Mouse (Mus musculus): ENCODE data around the gene Hes6. TPM values are rescaled to one million over a fixed set of nuclear protein-coding genes. Genes with fewer than 3 reads are reported as not detected.

Hes6 gene
- 82.8 and 104 TPM in 2 replicates for polyA plus RNA-seq (2012; rRNA removed)
- 91.0 and 91.6 TPM in 2 replicates for polyA plus RNA-seq (2014; fragmentation: Nextera tagmentation; extraction: Ambion mirVana)

DNA sequence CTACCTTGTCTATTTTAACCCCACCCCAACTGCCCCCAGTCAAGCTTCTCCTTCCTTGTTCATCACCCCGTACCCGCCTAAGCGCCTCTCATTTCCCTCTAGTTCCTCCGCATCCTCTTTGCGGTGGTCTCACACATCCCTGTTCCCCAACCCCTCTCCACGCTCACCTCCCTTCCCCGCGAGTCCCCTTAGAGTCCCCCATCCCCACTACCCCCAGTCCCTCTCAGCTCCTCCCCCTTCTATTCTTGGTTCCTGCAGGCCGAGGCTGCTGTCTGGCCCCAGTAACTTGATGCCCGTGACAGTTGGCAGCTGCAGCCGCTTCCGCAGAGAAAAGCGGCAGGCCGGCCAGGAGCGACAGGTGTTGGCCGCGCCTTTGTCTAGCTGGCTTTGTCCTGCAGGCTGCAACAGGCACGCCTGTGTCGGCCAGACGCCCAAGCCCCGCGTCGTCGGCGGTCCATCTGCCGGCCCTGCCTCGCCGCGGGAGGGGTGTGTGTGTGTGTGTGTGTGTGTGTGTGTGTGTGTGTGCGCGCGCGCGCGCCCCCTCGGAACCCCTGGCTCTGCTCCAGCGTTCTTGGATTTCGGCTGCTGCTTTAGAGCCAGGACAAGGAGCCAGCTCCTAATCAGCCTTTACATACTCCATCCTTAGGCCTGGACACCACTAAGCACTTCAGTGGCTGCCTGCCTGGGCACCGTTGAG lies at the start of gene Hes6:
Hes6 (minus strand) TSS at position 141 of the 697 bp plus-strand sequence.
- Histone ChIP-seq H3K27me3 (ENCODE audit: control insufficient read depth, insufficient read depth, low read length) (no peaks in the 10 kb centered on the region), H3K27ac (replicated peaks; ENCODE audit: low read depth, low read length) (peak within 1 kb of the TSS; percentile 64), H3K9me3 (ENCODE audit: control insufficient read depth, low read length) (no peaks in the 10 kb centered on the region), H3K4me1 (ENCODE audit: control insufficient read depth, insufficient read depth, low read length) (peaks cover 26% of the 10 kb centered on the region), H3K36me3 (ENCODE audit: control insufficient read depth, insufficient read depth, low read length) (no peaks in the 10 kb centered on the region; the same call in 1 of the 2 replicates), H3K4me3 (replicated peaks; ENCODE audit: low read length) (peak within 1 kb of the TSS; percentile 82), H3K4me2 (replicated peaks; ENCODE audit: low read depth, low read length, severe bottlenecking) (peak within 1 kb of the TSS; percentile 99), H3K9ac (ENCODE audit: low read depth, low read length, severe bottlenecking) (peak within 1 kb of the TSS; percentile 75)
- DNase-seq (ENCODE audit: low spot score) (peak; percentile 88), ATAC-seq (ENCODE audit: low FRiP score, low read depth) (peak; percentile 66)
- no peak for TF ChIP-seq POLR2A (IDR thresholded peaks at IDR 0.05; ENCODE audit: borderline replicate concordance, extremely low read depth, insufficient read depth, insufficient read length)
- under 1% methylated on average over 35 of the region's 39 CpGs for WGBS

GRCm38 (mm10) chr1:91463336-91463995 lies 49.6 kb upstream of the Hes6 start:
- DNase-seq (ENCODE audit: low spot score), result no peak
- H3K9me3 ChIP-seq (ENCODE audit: control insufficient read depth, low read length), result no peaks in the 10 kb centered on the region
- ATAC-seq (ENCODE audit: low FRiP score, low read depth), result no peak
- H3K4me3 ChIP-seq (replicated peaks; ENCODE audit: low read length), result no peak overlapping the region
- no peaks in the 10 kb centered on the region for H3K27me3 ChIP-seq (ENCODE audit: control insufficient read depth, insufficient read depth, low read length)
- no peak for TF ChIP-seq POLR2A (IDR thresholded peaks at IDR 0.05; ENCODE audit: borderline replicate concordance, extremely low read depth, insufficient read depth, insufficient read length)
- 79% methylated on average over 13 of the region's 13 CpGs for WGBS
- H3K9ac ChIP-seq (ENCODE audit: low read depth, low read length, severe bottlenecking), result no peak overlapping the region
- no peak overlapping the region for H3K27ac ChIP-seq (replicated peaks; ENCODE audit: low read depth, low read length)
- peaks cover 12% of the 10 kb centered on the region for H3K4me1 ChIP-seq (ENCODE audit: control insufficient read depth, insufficient read depth, low read length)
- no peaks in the 10 kb centered on the region for H3K36me3 ChIP-seq (ENCODE audit: control insufficient read depth, insufficient read depth, low read length)
- H3K4me2 ChIP-seq (replicated peaks; ENCODE audit: low read depth, low read length, severe bottlenecking), result no peak overlapping the region

GRCm38 (mm10) chr1:91460564-91460963 lies 46.7 kb upstream of the Hes6 start:
- H3K4me1 ChIP-seq (ENCODE audit: control insufficient read depth, insufficient read depth, low read length), result peaks cover 35% of the 10 kb centered on the region
- no peak overlapping the region for H3K27ac ChIP-seq (replicated peaks; ENCODE audit: low read depth, low read length)
- no peak for TF ChIP-seq POLR2A (IDR thresholded peaks at IDR 0.05; ENCODE audit: borderline replicate concordance, extremely low read depth, insufficient read depth, insufficient read length)
- no peaks in the 10 kb centered on the region for H3K36me3 ChIP-seq (ENCODE audit: control insufficient read depth, insufficient read depth, low read length)
- no peaks in the 10 kb centered on the region for H3K27me3 ChIP-seq (ENCODE audit: control insufficient read depth, insufficient read depth, low read length)
- H3K4me3 ChIP-seq (replicated peaks; ENCODE audit: low read length), result no peak overlapping the region
- WGBS, result 47% methylated on average over 4 of the region's 4 CpGs
- no peak for ATAC-seq (ENCODE audit: low FRiP score, low read depth)
- no peak for DNase-seq (ENCODE audit: low spot score)
- no peaks in the 10 kb centered on the region for H3K9me3 ChIP-seq (ENCODE audit: control insufficient read depth, low read length)
- no peak overlapping the region for H3K9ac ChIP-seq (ENCODE audit: low read depth, low read length, severe bottlenecking)
- no peak overlapping the region for H3K4me2 ChIP-seq (replicated peaks; ENCODE audit: low read depth, low read length, severe bottlenecking)

GRCm38 (mm10) chr1:91460069-91460468 lies 46.2 kb upstream of the Hes6 start:
- peaks cover 38% of the 10 kb centered on the region for H3K4me1 ChIP-seq (ENCODE audit: control insufficient read depth, insufficient read depth, low read length)
- H3K4me2 ChIP-seq (replicated peaks; ENCODE audit: low read depth, low read length, severe bottlenecking), result peak overlapping the region; percentile 85
- DNase-seq (ENCODE audit: low spot score) (no peak), ATAC-seq (ENCODE audit: low FRiP score, low read depth) (no peak)
- WGBS, result 36% methylated on average over 7 of the region's 7 CpGs
- peak overlapping the region; percentile 76 for H3K4me3 ChIP-seq (replicated peaks; ENCODE audit: low read length)
- H3K9me3 ChIP-seq (ENCODE audit: control insufficient read depth, low read length), result no peaks in the 10 kb centered on the region
- no peaks in the 10 kb centered on the region for H3K27me3 ChIP-seq (ENCODE audit: control insufficient read depth, insufficient read depth, low read length)
- peak overlapping the region; percentile 34; the same call in 1 of the 2 replicates for H3K9ac ChIP-seq (ENCODE audit: low read depth, low read length, severe bottlenecking)
- H3K27ac ChIP-seq (replicated peaks; ENCODE audit: low read depth, low read length), result no peak overlapping the region
- TF ChIP-seq POLR2A (IDR thresholded peaks at IDR 0.05; ENCODE audit: borderline replicate concordance, extremely low read depth, insufficient read depth, insufficient read length), result no peak
- H3K36me3 ChIP-seq (ENCODE audit: control insufficient read depth, insufficient read depth, low read length), result no peaks in the 10 kb centered on the region

GRCm38 (mm10) chr1:91459059-91459809 lies 45.4 kb upstream of the Hes6 start, which contains the start of gene Per2:
Per2 (minus strand) TSS chr1:91459324.
- Histone ChIP-seq H3K27me3 (ENCODE audit: control insufficient read depth, insufficient read depth, low read length) (no peaks in the 10 kb centered on the region), H3K9ac (ENCODE audit: low read depth, low read length, severe bottlenecking) (peak within 1 kb of the TSS; percentile 58), H3K4me1 (ENCODE audit: control insufficient read depth, insufficient read depth, low read length) (peaks cover 34% of the 10 kb centered on the region), H3K36me3 (ENCODE audit: control insufficient read depth, insufficient read depth, low read length) (no peaks in the 10 kb centered on the region), H3K4me2 (replicated peaks; ENCODE audit: low read depth, low read length, severe bottlenecking) (peak within 1 kb of the TSS; percentile 85), H3K4me3 (replicated peaks; ENCODE audit: low read length) (peak within 1 kb of the TSS; percentile 76), H3K9me3 (ENCODE audit: control insufficient read depth, low read length) (no peaks in the 10 kb centered on the region), H3K27ac (replicated peaks; ENCODE audit: low read depth, low read length) (0 out of 2 replicates have a peak within 1 kb of the TSS, but pooled peaks have one; percentile 13)
- no peak for TF ChIP-seq POLR2A (IDR thresholded peaks at IDR 0.05; ENCODE audit: borderline replicate concordance, extremely low read depth, insufficient read depth, insufficient read length)
- ATAC-seq (ENCODE audit: low FRiP score, low read depth), result peak; percentile 98
- WGBS, result under 1% methylated on average over 72 of the region's 91 CpGs
- peak; percentile 99 for DNase-seq (ENCODE audit: low spot score)

Measured in limb, embryonic 14.5 days (tissue).